In genomic region chr5:143165508-143166070, GRCm38 (mm10) we compare ENCODE assay signal across 10 mouse cellular contexts. TPM values are rescaled to one million over a fixed set of nuclear protein-coding genes. Genes with fewer than 3 reads are reported as not detected.
DNase-seq lines count a peak whose midpoint lies in the region; ATAC-seq and TF ChIP-seq lines count a peak whose summit lies in the region.
"Had no signal": no experiment of that assay in that cellular context is flagged by ENCODE, and none has a peak within 500 bp of the region (broad histone marks: within the 10 kb centered on the region; RNA-seq: fewer than 3 reads in every experiment).

No protein-coding gene starts in this region.

- H3K27ac ChIP-seq in forebrain, embryonic 11.5 days (ENCODE audit: low read depth, low read length), result no peak overlapping the region
- H3K27ac ChIP-seq in forebrain, embryonic 13.5 days, result no peak overlapping the region
- no peak overlapping the region for H3K27ac ChIP-seq in embryonic facial prominence, embryonic 11.5 days (replicated peaks; ENCODE audit: low read depth, low read length)
- no peak overlapping the region for H3K27ac ChIP-seq in limb, embryonic 10.5 days
- no peak overlapping the region for H3K27ac ChIP-seq in left cerebral cortex, adult 2 months
- H3K27ac ChIP-seq: limb, embryonic 12.5 days had no signal

- intact Hi-C loops in left cerebral cortex, adult 2 months (cut with DNase I), result no loop called here

- no peaks in the 10 kb centered on the region for H3K4me1 ChIP-seq in forebrain, embryonic 11.5 days (replicated peaks; ENCODE audit: control insufficient read depth, insufficient read depth, low read length)
- H3K4me1 ChIP-seq in forebrain, embryonic 13.5 days, result 0 out of 2 replicates have a peak, but pooled peaks cover 3% of the 10 kb centered on the region
- no peaks in the 10 kb centered on the region for H3K4me1 ChIP-seq in embryonic facial prominence, embryonic 11.5 days (ENCODE audit: control insufficient read depth, insufficient read depth, low read length)
- peaks cover 8% of the 10 kb centered on the region for H3K4me1 ChIP-seq in limb, embryonic 10.5 days
- H3K4me1 ChIP-seq: limb, embryonic 12.5 days had no signal

- no peak for TF ChIP-seq CTCF in left cerebral cortex, adult 2 months (IDR thresholded peaks at IDR 0.05)

- no peak for ATAC-seq in forebrain, embryonic 11.5 days (replicated peaks; ENCODE audit: low FRiP score)
- ATAC-seq in forebrain, embryonic 13.5 days, result no peak
- peak; percentile 6; the same call in 1 of the 2 replicates for ATAC-seq in embryonic facial prominence, embryonic 11.5 days (replicated peaks; ENCODE audit: insufficient number of reproducible peaks, low FRiP score, low TSS enrichment, low read depth)
- peak; percentile 40; the same call in 1 of the 2 replicates for ATAC-seq in neutrophil, adult 5-6 weeks (ENCODE audit: extremely low read depth, insufficient number of reproducible peaks, low FRiP score, poor library complexity, severe bottlenecking)

- no peaks in the 10 kb centered on the region for H3K36me3 ChIP-seq in forebrain, embryonic 11.5 days (ENCODE audit: control insufficient read depth, insufficient read depth, low read length)
- no peaks in the 10 kb centered on the region; the same call in 1 of the 2 replicates for H3K36me3 ChIP-seq in forebrain, embryonic 13.5 days (ENCODE audit: poor library complexity, severe bottlenecking)
- no peaks in the 10 kb centered on the region for H3K36me3 ChIP-seq in embryonic facial prominence, embryonic 11.5 days (replicated peaks; ENCODE audit: control insufficient read depth, insufficient read depth, low read depth, low read length)
- H3K36me3 ChIP-seq in limb, embryonic 10.5 days, result no peaks in the 10 kb centered on the region
- H3K36me3 ChIP-seq: limb, embryonic 12.5 days had no signal

- H3K9ac ChIP-seq in forebrain, embryonic 11.5 days (ENCODE audit: low read length), result no peak overlapping the region
- H3K9ac ChIP-seq in forebrain, embryonic 13.5 days, result no peak overlapping the region
- no peak overlapping the region for H3K9ac ChIP-seq in embryonic facial prominence, embryonic 11.5 days (replicated peaks; ENCODE audit: low read length)
- H3K9ac ChIP-seq: limb, embryonic 12.5 days had no signal

- DNase-seq in forebrain, embryonic 11.5 days (ENCODE audit: low spot score), result peak; percentile 62
- peak; percentile 15 for DNase-seq in embryonic facial prominence, embryonic 11.5 days (ENCODE audit: low spot score)
- no peak for DNase-seq in limb, embryonic 10.5 days (ENCODE audit: low spot score)
- no peak for DNase-seq in right cerebral cortex, adult 18-20 months
- DNase-seq in gastrocnemius, postnatal 10 days, result no peak
- no peak for DNase-seq in left cerebral cortex, adult 2 months (ENCODE audit: extremely low spot score in 1 of 2, low spot score in 2 of 2)

- no peaks in the 10 kb centered on the region; the same call in 1 of the 2 replicates for H3K27me3 ChIP-seq in forebrain, embryonic 11.5 days (ENCODE audit: control insufficient read depth, insufficient read depth, low read length)
- H3K27me3 ChIP-seq in forebrain, embryonic 13.5 days, result peaks cover 9% of the 10 kb centered on the region
- H3K27me3 ChIP-seq in embryonic facial prominence, embryonic 11.5 days (ENCODE audit: control insufficient read depth, insufficient read depth, low read length), result no peaks in the 10 kb centered on the region; the same call in 1 of the 2 replicates
- peaks cover 12% of the 10 kb centered on the region; the same call in 1 of the 2 replicates for H3K27me3 ChIP-seq in limb, embryonic 10.5 days (ENCODE audit: low read depth, poor library complexity, severe bottlenecking)

- H3K4me3 ChIP-seq in forebrain, embryonic 11.5 days (ENCODE audit: low read depth, low read length), result no peak overlapping the region
- H3K4me3 ChIP-seq in forebrain, embryonic 13.5 days, result no peak overlapping the region
- no peak overlapping the region for H3K4me3 ChIP-seq in embryonic facial prominence, embryonic 11.5 days (ENCODE audit: low read depth, low read length)
- H3K4me3 ChIP-seq in limb, embryonic 10.5 days, result peak overlapping the region; percentile 25; the same call in 1 of the 2 replicates
- H3K4me3 ChIP-seq in left cerebral cortex, adult 2 months, result no peak overlapping the region
- H3K4me3 ChIP-seq: limb, embryonic 12.5 days had no signal

- 13% methylated on average over 18 of the region's 18 CpGs for WGBS in forebrain, embryonic 11.5 days
- WGBS in forebrain, embryonic 13.5 days, result 18% methylated on average over 18 of the region's 18 CpGs
- WGBS in embryonic facial prominence, embryonic 11.5 days, result 11% methylated on average over 18 of the region's 18 CpGs
- 13% methylated on average over 18 of the region's 18 CpGs for WGBS in limb, embryonic 10.5 days

- no peak overlapping the region for H3K4me2 ChIP-seq in forebrain, embryonic 11.5 days (ENCODE audit: low read depth, low read length, severe bottlenecking)
- no peak overlapping the region for H3K4me2 ChIP-seq in forebrain, embryonic 13.5 days
- no peak overlapping the region for H3K4me2 ChIP-seq in embryonic facial prominence, embryonic 11.5 days (ENCODE audit: low read depth, low read length)
- H3K4me2 ChIP-seq: limb, embryonic 12.5 days had no signal

- H3K9me3 ChIP-seq in forebrain, embryonic 11.5 days (ENCODE audit: control insufficient read depth, low read length), result no peaks in the 10 kb centered on the region
- no peaks in the 10 kb centered on the region for H3K9me3 ChIP-seq in forebrain, embryonic 13.5 days (replicated peaks)
- H3K9me3 ChIP-seq in embryonic facial prominence, embryonic 11.5 days (replicated peaks; ENCODE audit: control insufficient read depth, low read length), result no peaks in the 10 kb centered on the region
- H3K9me3 ChIP-seq in limb, embryonic 10.5 days (replicated peaks), result no peaks in the 10 kb centered on the region
- H3K9me3 ChIP-seq: limb, embryonic 12.5 days had no signal

RNA-seq across cellular contexts. Expression of gene Rbak, which starts 15.0 kb away (rescaled TPM):
- polyA plus RNA-seq in forebrain, embryonic 11.5 days (2014; fragmentation: Nextera tagmentation; extraction: Ambion mirVana), result 15.9 and 17.2 TPM in 2 replicates
- polyA plus RNA-seq in forebrain, embryonic 13.5 days (2015; fragmentation: Nextera tagmentation; extraction: Ambion mirVana), result 14.9 and 15.7 TPM in 2 replicates
- 9.7 and 12.0 TPM in 2 replicates for polyA plus RNA-seq in embryonic facial prominence, embryonic 11.5 days (2014; fragmentation: Nextera tagmentation; extraction: Ambion mirVana)
- 14.3 and 19.3 TPM in 2 replicates for polyA plus RNA-seq in limb, embryonic 10.5 days (2016; fragmentation: Nextera tagmentation; extraction: Ambion mirVana)
- 12.0 and 12.5 TPM in 2 replicates for total RNA-seq in neutrophil, adult 5-6 weeks (2017)
- 1 to 10 TPM; 6.9 to 8.6 TPM for total RNA-seq in gastrocnemius, postnatal 10 days (2021)
- 10 to 100 TPM; 14.2 to 14.5 TPM for total RNA-seq in left cerebral cortex, adult 2 months (2021)

RNA-seq across cellular contexts. Expression of gene Spdye4b, which starts 15.2 kb away (rescaled TPM):
- polyA plus RNA-seq in forebrain, embryonic 11.5 days (2014; fragmentation: Nextera tagmentation; extraction: Ambion mirVana), result not detected in 2 replicates
- not detected in 2 replicates for polyA plus RNA-seq in forebrain, embryonic 13.5 days (2015; fragmentation: Nextera tagmentation; extraction: Ambion mirVana)
- polyA plus RNA-seq in embryonic facial prominence, embryonic 11.5 days (2014; fragmentation: Nextera tagmentation; extraction: Ambion mirVana), result not detected in 2 replicates
- not detected in 2 replicates for polyA plus RNA-seq in limb, embryonic 10.5 days (2016; fragmentation: Nextera tagmentation; extraction: Ambion mirVana)
- 0.37 and 0.70 TPM in 2 replicates for total RNA-seq in neutrophil, adult 5-6 weeks (2017)
- not detected for total RNA-seq in gastrocnemius, postnatal 10 days (2021)
- not detected for total RNA-seq in left cerebral cortex, adult 2 months (2021)
- polyA plus RNA-seq: C2C12; limb, embryonic 12.5 days had no signal

RNA-seq across cellular contexts. Expression of gene Olfr718-ps1, which starts 18.2 kb away (rescaled TPM):
- 0.07 TPM in 1 of 2 replicates, not detected in the other for polyA plus RNA-seq in forebrain, embryonic 11.5 days (2014; fragmentation: Nextera tagmentation; extraction: Ambion mirVana)
- polyA plus RNA-seq in forebrain, embryonic 13.5 days (2015; fragmentation: Nextera tagmentation; extraction: Ambion mirVana), result 0.05 TPM in 1 of 2 replicates, not detected in the other
- not detected in 2 replicates for polyA plus RNA-seq in embryonic facial prominence, embryonic 11.5 days (2014; fragmentation: Nextera tagmentation; extraction: Ambion mirVana)
- 0.06 TPM in 1 of 2 replicates, not detected in the other for polyA plus RNA-seq in limb, embryonic 10.5 days (2016; fragmentation: Nextera tagmentation; extraction: Ambion mirVana)
- total RNA-seq in neutrophil, adult 5-6 weeks (2017), result not detected in 2 replicates
- total RNA-seq in gastrocnemius, postnatal 10 days (2021), result not detected
- under 1 TPM in 1 of 2 experiments, not detected in 1; 0.12 TPM for total RNA-seq in left cerebral cortex, adult 2 months (2021)
- polyA plus RNA-seq: C2C12; limb, embryonic 12.5 days had no signal

RNA-seq across cellular contexts. Expression of gene Rnf216, which starts 52.8 kb away (rescaled TPM):
- polyA plus RNA-seq in forebrain, embryonic 11.5 days (2014; fragmentation: Nextera tagmentation; extraction: Ambion mirVana), result 38.6 and 42.7 TPM in 2 replicates
- 36.7 and 38.4 TPM in 2 replicates for polyA plus RNA-seq in forebrain, embryonic 13.5 days (2015; fragmentation: Nextera tagmentation; extraction: Ambion mirVana)
- polyA plus RNA-seq in embryonic facial prominence, embryonic 11.5 days (2014; fragmentation: Nextera tagmentation; extraction: Ambion mirVana), result 34.4 and 35.6 TPM in 2 replicates
- 48.1 and 51.5 TPM in 2 replicates for polyA plus RNA-seq in limb, embryonic 10.5 days (2016; fragmentation: Nextera tagmentation; extraction: Ambion mirVana)
- total RNA-seq in neutrophil, adult 5-6 weeks (2017), result 102 and 127 TPM in 2 replicates
- 10 to 100 TPM; 22.1 to 25.9 TPM for total RNA-seq in gastrocnemius, postnatal 10 days (2021)
- total RNA-seq in left cerebral cortex, adult 2 months (2021), result 10 to 100 TPM; 40.7 to 47.8 TPM

Comparison
In these comparisons a context has a peak if more than half of its experiments do, and no peak if none do; other contexts are left out.
1. ATAC-seq: peak in embryonic facial prominence, embryonic 11.5 days (single experiment) and neutrophil, adult 5-6 weeks (single experiment); none in forebrain, embryonic 11.5 days (single experiment) and forebrain, embryonic 13.5 days (single experiment).
2. DNase-seq: peak in forebrain, embryonic 11.5 days (single experiment) and embryonic facial prominence, embryonic 11.5 days (single experiment); none in limb, embryonic 10.5 days (single experiment), right cerebral cortex, adult 18-20 months (single experiment), gastrocnemius, postnatal 10 days (single experiment) and left cerebral cortex, adult 2 months (0 of 2).